Mouse (Mus musculus): ENCODE measurements around the gene Ccdc85a. TPM values are rescaled to one million over a fixed set of nuclear protein-coding genes. Genes with fewer than 3 reads are reported as not detected.
"Not testable (repeated sequence)": the region's sequence is repeated elsewhere in the genome, so short reads cannot be mapped to it uniquely, and the experiment has no call there.

Ccdc85a gene
- polyA plus RNA-seq, 2 experiments = 1.8 to 2.6 TPM

GRCm38 (mm10) chr11:28374636-28375035, 209.5 kb downstream of the Ccdc85a start:
- DNase-seq (ENCODE audit: low spot score) = no peak
- ATAC-seq (ENCODE audit: low FRiP score, low read depth) = no peak
- Histone ChIP-seq H3K4me1 (ENCODE audit: control insufficient read depth, insufficient read depth, low read length) (no peaks in the 10 kb centered on the region), H3K4me3 (replicated peaks; ENCODE audit: low read length) (no peak overlapping the region), H3K27me3 (ENCODE audit: control insufficient read depth, insufficient read depth, low read length) (no peaks in the 10 kb centered on the region), H3K9me3 (ENCODE audit: control insufficient read depth, low read length) (no peaks in the 10 kb centered on the region), H3K4me2 (replicated peaks; ENCODE audit: low read depth, low read length, severe bottlenecking) (no peak overlapping the region), H3K27ac (replicated peaks; ENCODE audit: low read depth, low read length) (no peak overlapping the region), H3K36me3 (ENCODE audit: control insufficient read depth, insufficient read depth, low read length) (no peaks in the 10 kb centered on the region), H3K9ac (ENCODE audit: low read depth, low read length, severe bottlenecking) (no peak overlapping the region)
- TF ChIP-seq POLR2A (IDR thresholded peaks at IDR 0.05; ENCODE audit: borderline replicate concordance, extremely low read depth, insufficient read depth, insufficient read length) = no peak

- H3K36me3 ChIP-seq (ENCODE audit: control insufficient read depth, insufficient read depth, low read length); H3K9ac ChIP-seq (ENCODE audit: low read depth, low read length, severe bottlenecking); H3K27ac ChIP-seq (replicated peaks; ENCODE audit: low read depth, low read length); DNase-seq (ENCODE audit: low spot score); H3K4me1 ChIP-seq (ENCODE audit: control insufficient read depth, insufficient read depth, low read length); H3K27me3 ChIP-seq (ENCODE audit: control insufficient read depth, insufficient read depth, low read length); H3K4me3 ChIP-seq (replicated peaks; ENCODE audit: low read length); H3K9me3 ChIP-seq (ENCODE audit: control insufficient read depth, low read length); H3K4me2 ChIP-seq (replicated peaks; ENCODE audit: low read depth, low read length, severe bottlenecking); ATAC-seq (ENCODE audit: low FRiP score, low read depth): not testable (repeated sequence)
- 72% methylated on average over 5 of the region's 5 CpGs for WGBS
Measured at GRCm38 (mm10) chr11:28371381-28371780, 212.7 kb downstream of the Ccdc85a start.

DNA sequence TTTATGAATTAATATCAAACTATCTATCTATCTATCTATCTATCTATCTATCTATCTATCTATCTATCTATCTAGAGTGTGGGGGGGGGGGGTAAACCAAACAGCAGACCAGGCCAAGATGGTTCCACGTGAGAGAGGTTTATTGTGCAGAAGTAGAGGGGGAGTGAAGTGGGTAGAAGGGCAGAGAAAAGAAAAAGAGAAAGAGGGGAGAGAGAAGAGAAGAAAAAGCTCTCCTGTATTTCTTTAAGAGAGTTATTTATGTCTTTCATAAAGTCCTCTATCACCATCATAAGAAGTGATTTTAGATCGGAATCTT, 218.2 kb downstream of the Ccdc85a start:
- Histone ChIP-seq H3K9ac (ENCODE audit: low read depth, low read length, severe bottlenecking) (peak overlapping the region; percentile 56), H3K27ac (replicated peaks; ENCODE audit: low read depth, low read length) (0 out of 2 replicates have a peak overlapping the region, but pooled peaks have one; percentile 44), H3K4me1 (ENCODE audit: control insufficient read depth, insufficient read depth, low read length) (peaks cover 4% of the 10 kb centered on the region), H3K4me2 (replicated peaks; ENCODE audit: low read depth, low read length, severe bottlenecking) (peak overlapping the region; percentile 48), H3K27me3 (ENCODE audit: control insufficient read depth, insufficient read depth, low read length) (no peaks in the 10 kb centered on the region), H3K9me3 (ENCODE audit: control insufficient read depth, low read length) (no peaks in the 10 kb centered on the region), H3K36me3 (ENCODE audit: control insufficient read depth, insufficient read depth, low read length) (no peaks in the 10 kb centered on the region), H3K4me3 (replicated peaks; ENCODE audit: low read length) (peak overlapping the region; percentile 35; the same call in 1 of the 2 replicates)
- ATAC-seq (ENCODE audit: low FRiP score, low read depth) (no peak), DNase-seq (ENCODE audit: low spot score) (no peak)
- 54% methylated on average over 2 of the region's 2 CpGs for WGBS
- TF ChIP-seq POLR2A (IDR thresholded peaks at IDR 0.05; ENCODE audit: borderline replicate concordance, extremely low read depth, insufficient read depth, insufficient read length) = no peak

DNA sequence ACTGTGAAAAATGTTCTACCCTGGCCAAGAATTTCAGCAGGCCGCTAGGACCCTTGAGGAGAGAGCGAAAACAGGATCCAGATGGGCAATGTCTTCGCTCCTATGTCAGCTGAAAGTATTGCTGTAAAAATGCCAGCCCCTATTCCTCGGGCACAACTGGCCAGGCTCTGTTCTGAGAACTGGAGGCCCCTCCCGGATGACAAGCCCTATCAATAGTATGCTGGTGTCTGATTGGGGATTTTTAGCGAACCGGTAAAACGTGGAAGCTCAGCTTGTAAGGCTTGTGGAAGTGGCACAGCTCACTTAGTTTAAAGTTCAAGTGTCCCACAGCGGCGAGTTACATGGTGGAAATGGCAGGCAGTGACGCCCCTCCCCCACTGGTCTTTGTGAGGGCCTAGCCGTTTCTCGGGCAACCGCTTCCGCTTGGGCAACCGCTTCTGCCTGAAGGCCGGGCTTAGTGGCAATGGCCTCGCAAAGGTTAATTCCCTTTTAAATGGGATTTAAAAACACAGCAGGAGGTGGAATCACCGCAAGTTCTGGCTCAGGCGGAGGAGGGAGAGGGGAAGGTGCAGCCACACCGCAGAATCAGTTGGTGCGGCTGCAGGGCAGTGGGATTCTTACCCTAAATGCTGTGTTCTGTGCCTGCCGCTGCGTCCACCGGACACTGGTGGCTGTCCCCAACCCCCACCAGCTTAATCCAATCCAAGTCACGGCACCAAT, 218.8 kb downstream of the Ccdc85a start:
- H3K9me3 ChIP-seq (ENCODE audit: control insufficient read depth, low read length) = no peaks in the 10 kb centered on the region
- 0 out of 2 replicates have a peak, but pooled peaks have one; percentile 36 for TF ChIP-seq POLR2A (IDR thresholded peaks at IDR 0.05; ENCODE audit: borderline replicate concordance, extremely low read depth, insufficient read depth, insufficient read length)
- H3K4me1 ChIP-seq (ENCODE audit: control insufficient read depth, insufficient read depth, low read length) = peaks cover 4% of the 10 kb centered on the region
- peak; percentile 83 for DNase-seq (ENCODE audit: low spot score)
- ATAC-seq (ENCODE audit: low FRiP score, low read depth) = peak; percentile 89
- WGBS = 7% methylated on average over 26 of the region's 26 CpGs
- no peaks in the 10 kb centered on the region for H3K27me3 ChIP-seq (ENCODE audit: control insufficient read depth, insufficient read depth, low read length)
- H3K4me2 ChIP-seq (replicated peaks; ENCODE audit: low read depth, low read length, severe bottlenecking) = peak overlapping the region; percentile 48
- peak overlapping the region; percentile 56 for H3K9ac ChIP-seq (ENCODE audit: low read depth, low read length, severe bottlenecking)
- H3K4me3 ChIP-seq (replicated peaks; ENCODE audit: low read length) = peak overlapping the region; percentile 35
- peak overlapping the region; percentile 44 for H3K27ac ChIP-seq (replicated peaks; ENCODE audit: low read depth, low read length)
- H3K36me3 ChIP-seq (ENCODE audit: control insufficient read depth, insufficient read depth, low read length) = no peaks in the 10 kb centered on the region

- no peak for TF ChIP-seq POLR2A (IDR thresholded peaks at IDR 0.05; ENCODE audit: borderline replicate concordance, extremely low read depth, insufficient read depth, insufficient read length)
- H3K36me3 ChIP-seq (ENCODE audit: control insufficient read depth, insufficient read depth, low read length) = no peaks in the 10 kb centered on the region
- H3K27ac ChIP-seq (replicated peaks; ENCODE audit: low read depth, low read length) = no peak overlapping the region
- no peak overlapping the region for H3K9ac ChIP-seq (ENCODE audit: low read depth, low read length, severe bottlenecking)
- no peaks in the 10 kb centered on the region for H3K27me3 ChIP-seq (ENCODE audit: control insufficient read depth, insufficient read depth, low read length)
- H3K4me1 ChIP-seq (ENCODE audit: control insufficient read depth, insufficient read depth, low read length) = no peaks in the 10 kb centered on the region
- 80% methylated on average over 2 of the region's 2 CpGs for WGBS
- no peaks in the 10 kb centered on the region for H3K9me3 ChIP-seq (ENCODE audit: control insufficient read depth, low read length)
- DNase-seq (ENCODE audit: low spot score) = no peak
- no peak overlapping the region for H3K4me2 ChIP-seq (replicated peaks; ENCODE audit: low read depth, low read length, severe bottlenecking)
- no peak for ATAC-seq (ENCODE audit: low FRiP score, low read depth)
- H3K4me3 ChIP-seq (replicated peaks; ENCODE audit: low read length) = no peak overlapping the region
Measured at GRCm38 (mm10) chr11:28343465-28343864, 240.7 kb downstream of the Ccdc85a start.

Data from limb, embryonic 14.5 days (tissue).